Mouse (Mus musculus): ENCODE results near the gene Fndc10. TPM values are rescaled to one million over a fixed set of nuclear protein-coding genes. Genes with fewer than 3 reads are reported as not detected.
A peak's percentile ranks its signal among the peaks of the same experiment; 100 is the strongest.
"Not testable (repeated sequence)": the region's sequence is repeated elsewhere in the genome, so short reads cannot be mapped to it uniquely, and the experiment has no call there.

Gene Fndc10
- 10 to 100 TPM; 31.5 to 48.1 TPM for total RNA-seq (2021)
- long read RNA-seq, experiment 1, transcript Fndc10-201 (1 exons, 2,140 nt): major isoform, 62 of 68 reads
- long read RNA-seq, experiment 1, partial matches to known transcripts: 0 of 68 reads
- long read RNA-seq, experiment 1, other reads (novel, unspliced or antisense): 6 of 68 reads
- long read RNA-seq, experiment 2, transcript Fndc10-201 (1 exons, 2,140 nt): major isoform, 55 of 90 reads
- long read RNA-seq, experiment 2, partial matches to known transcripts: 1 of 90 reads
- long read RNA-seq, experiment 2, other reads (novel, unspliced or antisense): 34 of 90 reads

GRCm38 (mm10) chr4:155694111-155694481, at the start of gene Fndc10:
Gene Fndc10, plus strand, starts transcription at chr4:155694342.
- peak; percentile 75 to 79 for DNase-seq (ENCODE audit: low spot score in 2 of 2)

DNA sequence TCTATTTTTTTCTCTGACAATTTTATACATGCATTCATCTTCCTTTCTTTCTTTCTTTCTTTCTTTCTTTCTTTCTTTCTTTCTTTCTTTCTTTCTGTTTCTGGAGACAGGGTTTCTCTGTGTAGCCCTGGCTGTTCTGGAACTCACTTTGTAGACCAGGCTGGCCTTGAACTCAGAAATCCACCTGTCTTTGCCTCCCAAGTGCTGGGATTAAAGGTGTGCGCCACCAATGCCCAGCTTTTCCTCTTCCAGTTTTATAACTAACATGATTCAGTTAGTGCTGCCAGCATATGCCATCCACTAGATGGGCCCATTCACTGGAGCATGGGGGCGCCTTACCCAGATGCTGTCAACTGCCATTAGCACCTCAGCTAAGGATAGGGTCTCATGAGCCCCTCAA, 48.8 kb upstream of the Fndc10 start, which contains the start of gene Gm10563:
Gene Gm10563, minus strand, starts transcription at position 101 of the 400 bp plus-strand sequence.
- not testable (repeated sequence) for DNase-seq (ENCODE audit: low spot score in 2 of 2)

- DNase-seq (ENCODE audit: low spot score in 2 of 2): no peak
These were observed 48.4 kb upstream of the Fndc10 start for GRCm38 (mm10) chr4:155645721-155646120.

DNA sequence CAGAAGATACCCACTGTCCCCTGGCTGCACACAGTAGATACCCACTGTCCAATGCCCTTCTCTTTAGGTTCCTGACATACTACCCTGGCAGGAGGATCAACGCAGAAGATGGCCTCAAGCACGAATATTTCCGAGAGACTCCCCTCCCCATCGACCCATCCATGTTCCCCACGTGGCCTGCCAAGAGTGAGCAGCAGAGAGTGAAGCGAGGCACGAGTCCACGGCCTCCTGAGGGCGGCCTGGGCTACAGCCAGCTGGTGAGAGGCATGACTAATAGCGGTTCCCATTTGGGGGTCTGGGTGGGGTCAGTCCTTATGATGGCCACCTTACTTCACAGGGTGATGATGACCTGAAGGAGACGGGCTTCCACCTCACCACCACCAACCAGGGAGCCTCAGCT, 44.8 kb upstream of the Fndc10 start:
- DNase-seq (ENCODE audit: low spot score in 2 of 2): no peak

DNA sequence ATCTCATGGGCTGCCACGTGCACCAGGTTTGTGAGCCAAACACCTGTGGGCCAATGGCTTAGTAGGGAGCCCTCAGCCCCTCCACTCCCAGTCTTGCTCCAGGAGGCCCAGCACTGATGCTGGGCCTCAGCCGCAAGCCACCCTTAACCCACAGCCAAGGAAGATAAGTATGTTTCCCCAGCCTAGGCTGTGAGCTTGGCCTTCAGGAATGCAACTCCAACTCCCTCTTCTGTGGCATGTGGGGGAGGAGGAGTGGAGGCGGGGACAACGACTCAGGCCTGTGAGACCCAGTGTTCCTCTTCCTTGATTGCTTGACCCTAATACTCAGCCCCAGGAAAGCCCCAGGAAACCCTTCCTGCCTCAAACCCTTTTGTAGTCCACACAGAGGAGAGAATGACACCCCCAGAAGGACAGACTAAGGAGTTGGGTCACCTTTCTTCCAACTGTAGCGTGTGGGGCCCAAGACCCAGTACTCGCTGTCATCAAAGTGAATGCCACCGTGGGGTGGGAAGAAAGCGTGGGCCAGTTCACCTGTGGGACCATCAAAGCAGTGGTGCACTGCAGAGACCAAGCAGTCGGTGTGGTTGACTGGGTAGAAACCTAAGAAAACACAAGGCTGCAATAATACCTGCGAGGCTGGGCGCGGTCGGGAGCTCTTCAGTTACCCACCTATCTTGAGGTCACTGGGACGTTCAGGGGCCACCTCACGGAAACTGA, 42.4 kb upstream of the Fndc10 start:
- DNase-seq (ENCODE audit: low spot score in 2 of 2): no peak

- no peak for DNase-seq (ENCODE audit: low spot score in 2 of 2)
These were observed 41.7 kb upstream of the Fndc10 start for GRCm38 (mm10) chr4:155652283-155653085.

- DNase-seq (ENCODE audit: low spot score in 2 of 2): no peak
These were observed 41.1 kb upstream of the Fndc10 start, which contains the start of gene Mmp23 for GRCm38 (mm10) chr4:155653086-155653450. Gene Mmp23, minus strand, starts transcription at chr4:155653384.

DNA sequence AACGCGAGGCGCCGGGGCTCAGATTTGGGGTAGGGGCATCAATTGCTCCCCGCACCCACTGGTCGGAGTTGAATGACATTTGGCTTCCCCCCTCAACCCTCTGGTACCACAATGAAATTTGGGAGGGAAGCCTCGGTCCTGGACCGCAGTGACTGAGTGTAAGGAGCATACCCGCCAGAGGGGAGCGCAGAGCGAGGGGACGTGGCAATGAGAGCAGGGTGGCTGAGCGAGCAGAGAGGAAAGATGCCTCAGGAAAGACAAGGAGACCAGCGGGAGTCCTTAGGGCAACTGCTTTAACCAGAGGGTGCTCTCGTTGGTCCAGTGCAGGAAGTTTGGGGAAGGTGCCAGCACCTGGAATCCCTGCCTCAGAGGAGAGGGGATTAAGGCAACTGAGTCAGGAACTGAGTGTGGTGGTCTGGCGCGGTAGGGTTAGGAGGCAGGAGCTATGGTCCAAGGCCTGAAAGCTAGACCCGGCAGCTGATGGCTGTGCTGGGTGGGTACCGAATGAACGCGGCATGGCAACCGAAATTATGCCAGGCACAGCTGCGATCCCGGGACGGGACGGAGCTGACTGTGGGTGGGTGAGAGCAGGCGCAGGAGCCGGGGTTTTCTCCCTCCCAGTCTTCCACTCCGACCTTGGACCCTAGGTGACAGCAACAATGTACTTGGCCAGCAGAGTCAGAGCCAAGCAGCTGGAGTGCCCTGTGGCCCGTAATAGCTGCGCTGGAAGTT, 40.5 kb upstream of the Fndc10 start:
- no peak for DNase-seq (ENCODE audit: low spot score in 2 of 2)

- no peak for DNase-seq (ENCODE audit: low spot score in 2 of 2)
These were observed 40.0 kb upstream of the Fndc10 start for GRCm38 (mm10) chr4:155654183-155654455.

GRCm38 (mm10) chr4:155654456-155655298, 39.5 kb upstream of the Fndc10 start:
- DNase-seq (ENCODE audit: low spot score in 2 of 2): no peak

DNA sequence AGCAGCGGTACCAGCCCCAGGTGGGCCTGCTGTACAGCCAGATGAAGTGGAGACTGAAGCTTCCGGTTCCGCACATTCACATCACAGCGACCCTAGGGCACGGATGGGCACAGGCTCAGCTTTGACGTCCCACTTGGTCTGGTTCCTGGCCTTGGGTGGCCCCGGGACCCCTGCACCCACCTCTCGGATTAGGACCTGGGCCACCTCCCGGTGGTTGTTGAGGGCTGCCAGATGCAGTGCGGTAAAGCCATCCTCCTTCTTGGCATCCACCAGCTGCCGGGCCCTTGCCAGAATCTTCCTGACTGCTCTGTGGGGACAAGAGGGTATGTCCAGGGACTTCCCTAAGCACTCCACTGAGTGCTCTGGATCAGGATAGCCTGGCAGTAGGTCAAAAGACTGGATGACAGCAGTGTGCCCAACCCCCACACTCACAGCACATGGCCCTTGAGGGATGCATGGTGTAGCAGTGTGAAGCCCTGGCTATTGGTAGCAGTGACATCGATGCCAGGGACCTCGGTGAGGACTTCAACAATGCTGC, 37.9 kb upstream of the Fndc10 start:
- DNase-seq (ENCODE audit: low spot score in 2 of 2): no peak

- DNase-seq (ENCODE audit: low spot score in 2 of 2): no peak
These were observed 35.2 kb upstream of the Fndc10 start for GRCm38 (mm10) chr4:155658961-155659360.

DNA sequence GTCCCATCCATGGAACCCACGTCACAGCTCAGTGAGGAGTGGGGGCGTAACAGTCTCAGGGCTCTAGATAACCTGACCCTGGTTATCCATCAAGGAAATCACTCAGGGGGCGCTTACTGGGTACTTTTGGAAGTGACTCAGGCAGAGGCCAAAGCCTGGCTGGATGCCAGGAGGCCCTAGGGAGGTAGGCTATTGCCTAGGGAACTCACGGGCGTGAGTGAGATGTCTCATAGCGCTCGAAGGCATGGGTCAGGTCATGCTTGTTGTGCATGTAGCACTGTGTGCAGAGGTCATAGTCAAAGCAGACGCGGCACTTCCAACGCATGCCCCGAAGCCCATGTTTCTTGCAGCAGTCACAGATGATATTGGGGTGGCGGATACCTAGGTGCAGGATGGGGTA, 33.5 kb upstream of the Fndc10 start:
- DNase-seq (ENCODE audit: low spot score in 2 of 2): peak in 1 of 2 experiments; percentile 31

DNA sequence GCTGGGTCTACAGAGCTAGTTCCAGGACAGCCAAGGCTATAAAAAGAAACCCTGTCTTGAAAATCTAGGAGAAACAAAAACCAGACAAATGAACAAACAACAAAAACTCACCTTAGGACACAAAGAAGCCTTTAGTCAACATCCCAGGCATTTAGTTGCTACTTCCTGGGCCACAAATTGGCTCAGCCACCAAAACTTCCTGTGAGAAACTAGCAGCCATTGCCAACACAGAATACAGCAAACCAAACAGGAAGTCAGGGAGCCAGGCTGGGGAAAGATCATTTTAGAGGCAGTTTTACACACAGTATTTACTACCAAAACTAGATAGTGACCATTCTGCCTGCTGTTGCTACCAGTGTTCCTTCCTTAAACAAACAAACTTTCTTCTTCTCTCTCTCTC, 27.2 kb upstream of the Fndc10 start:
- DNase-seq (ENCODE audit: low spot score in 2 of 2): no peak

DNA sequence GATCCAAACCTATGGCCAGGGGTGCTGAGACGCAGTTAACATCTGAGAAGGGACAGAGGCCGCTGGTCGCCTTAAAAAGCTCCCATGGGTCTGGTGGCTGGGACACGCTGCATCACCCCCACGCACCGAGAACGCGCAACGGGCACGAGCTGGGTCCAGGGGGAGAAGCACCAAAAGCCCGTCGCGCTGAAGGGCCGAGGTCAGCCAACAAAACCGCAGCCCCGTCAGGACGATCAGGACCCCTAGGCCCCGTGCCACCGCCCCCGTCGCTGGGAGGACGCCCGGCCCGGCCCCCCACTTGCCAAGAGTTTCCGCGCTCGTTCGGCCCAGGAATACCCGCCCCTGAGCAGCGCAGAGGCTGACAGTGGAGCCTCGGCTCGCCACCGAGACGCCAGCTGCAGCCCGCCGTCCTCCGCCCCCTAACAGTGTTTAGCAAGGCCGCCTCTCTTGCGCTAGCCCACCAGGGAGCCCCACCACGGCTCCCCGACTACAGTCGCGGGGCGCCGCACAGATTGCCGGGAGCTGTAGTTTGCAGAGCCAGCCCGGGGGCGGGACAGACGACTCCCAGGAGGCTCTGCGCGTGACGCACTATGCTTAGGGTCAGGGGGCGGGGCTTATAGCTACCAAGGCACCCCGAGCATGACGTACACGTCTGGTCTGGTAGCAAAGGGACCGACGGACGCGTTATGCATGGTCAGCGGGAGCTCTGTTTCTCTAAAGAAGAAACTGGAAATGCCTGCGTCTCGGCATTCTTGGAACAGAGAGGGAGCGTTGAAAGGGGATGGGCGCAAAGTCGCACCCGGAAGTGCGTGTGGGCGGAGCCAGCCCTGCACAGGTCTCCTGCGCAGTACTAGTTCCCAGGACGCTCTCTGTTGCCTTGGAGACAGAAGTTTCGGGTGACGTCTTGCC, 25.2 kb upstream of the Fndc10 start, which contains the start of gene Mib2:
Gene Mib2, minus strand, starts transcription at position 510 of the 909 bp plus-strand sequence.
- DNase-seq (ENCODE audit: low spot score in 2 of 2): peak; percentile 94 to 96

- no peak for DNase-seq (ENCODE audit: low spot score in 2 of 2)
These were observed 24.5 kb upstream of the Fndc10 start for GRCm38 (mm10) chr4:155669598-155670075.

DNA sequence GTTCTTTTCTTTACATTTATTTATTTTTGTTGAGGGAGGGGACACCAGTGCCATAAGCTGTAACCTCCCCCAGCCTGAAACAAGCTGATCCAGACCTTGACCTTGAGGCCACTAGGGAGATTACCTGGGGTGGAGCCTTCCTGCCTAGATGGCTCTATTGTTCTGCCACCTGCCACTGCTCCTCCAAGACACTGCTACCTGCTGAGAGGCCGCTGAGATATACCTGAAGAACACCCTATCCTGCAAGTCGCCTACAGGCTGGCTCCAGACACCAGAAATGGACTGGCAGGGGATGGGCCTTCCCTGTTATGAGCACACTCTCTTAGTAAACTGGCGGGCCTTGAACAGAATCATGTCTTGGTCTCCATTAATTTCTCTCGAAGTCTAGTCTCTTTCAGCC, 23.9 kb upstream of the Fndc10 start:
- not testable (repeated sequence) for DNase-seq (ENCODE audit: low spot score in 2 of 2)

GRCm38 (mm10) chr4:155672082-155672481, 22.1 kb upstream of the Fndc10 start:
- no peak for DNase-seq (ENCODE audit: low spot score in 2 of 2)

- no peak for DNase-seq (ENCODE audit: low spot score in 2 of 2)
These were observed 18.2 kb upstream of the Fndc10 start for GRCm38 (mm10) chr4:155675991-155676390.

All from adrenal gland, adult 18-20 months (tissue).